Mouse (Mus musculus): Measurements from ENCODE around the gene Nsun6.

GRCm38 (mm10) chr2:14988451-14988850, 66.4 kb downstream of the Nsun6 start:
- no peak for TF ChIP-seq EP300 (IDR thresholded peaks at IDR 0.05; ENCODE audit: low read depth)
- TF ChIP-seq CTCF (IDR thresholded peaks at IDR 0.05; ENCODE audit: low read depth) = no peak
